20 mouse cellular contexts compared by ENCODE assay signal in the genomic region with DNA sequence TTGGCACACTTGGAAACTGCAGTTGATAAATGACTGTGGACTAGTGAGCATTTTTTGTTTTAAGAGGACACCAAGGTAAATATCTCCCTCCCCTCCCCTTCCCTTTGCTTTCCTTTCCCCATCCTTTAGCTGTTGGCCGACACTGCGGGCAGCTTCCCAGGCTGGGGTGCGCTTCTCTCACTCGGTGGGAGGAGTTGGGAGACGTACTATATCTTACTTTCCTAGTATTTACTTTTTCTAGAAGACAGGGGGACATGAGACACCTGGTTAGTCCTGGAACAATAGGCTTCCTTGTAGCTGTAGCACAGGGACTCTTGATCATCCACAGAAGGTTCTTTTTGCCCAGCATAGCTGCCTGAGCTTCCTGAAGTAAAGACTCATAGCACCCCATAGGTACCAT. TPM values are rescaled to one million over a fixed set of nuclear protein-coding genes. Genes with fewer than 3 reads are reported as not detected.
DNase-seq lines count a peak whose midpoint lies in the region; ATAC-seq and TF ChIP-seq lines count a peak whose summit lies in the region.
"Had no signal": no experiment of that assay in that cellular context is flagged by ENCODE, and none has a peak within 500 bp of the region (broad histone marks: within the 10 kb centered on the region; RNA-seq: fewer than 3 reads in every experiment).

No protein-coding gene starts in this region.

- peaks cover 73% of the 10 kb centered on the region for H3K36me3 ChIP-seq in intestine, embryonic 14.5 days (ENCODE audit: control insufficient read depth, insufficient read depth, low read length)
- peaks cover 69% of the 10 kb centered on the region for H3K36me3 ChIP-seq in intestine, postnatal 0 days (ENCODE audit: control insufficient read depth, insufficient read depth)
- H3K36me3 ChIP-seq in forebrain, embryonic 15.5 days, result peaks cover 62% of the 10 kb centered on the region
- peaks cover 67% of the 10 kb centered on the region for H3K36me3 ChIP-seq in limb, embryonic 14.5 days (ENCODE audit: control insufficient read depth, insufficient read depth, low read length)
- peaks cover 44% of the 10 kb centered on the region for H3K36me3 ChIP-seq in liver, embryonic 11.5 days (ENCODE audit: control insufficient read depth, insufficient read depth, low read length)

- no peak for DNase-seq in gastrocnemius, adult 2 months
- no peak for DNase-seq in gastrocnemius, adult 8-10 months (ENCODE audit: low spot score in 2 of 2)
- DNase-seq in intestine, embryonic 14.5 days (ENCODE audit: low spot score), result no peak
- no peak for DNase-seq in limb, embryonic 14.5 days (ENCODE audit: low spot score)
- DNase-seq in liver, embryonic 11.5 days (ENCODE audit: low spot score), result no peak
- DNase-seq: adrenal gland, adult 8-10 months; gastrocnemius, postnatal 36 days; kidney, adult 9 months; kidney, postnatal 4 days; layer of hippocampus, postnatal 36 days; lung, postnatal 14 days; thymus, postnatal 25 days had no signal

- no peak for TF ChIP-seq POLR2A in limb, embryonic 14.5 days (IDR thresholded peaks at IDR 0.05; ENCODE audit: borderline replicate concordance, extremely low read depth, insufficient read depth, insufficient read length)

- no peaks in the 10 kb centered on the region for H3K9me3 ChIP-seq in intestine, embryonic 14.5 days (ENCODE audit: control insufficient read depth, low read length)
- no peaks in the 10 kb centered on the region for H3K9me3 ChIP-seq in intestine, postnatal 0 days (ENCODE audit: control insufficient read depth)
- no peaks in the 10 kb centered on the region for H3K9me3 ChIP-seq in forebrain, embryonic 15.5 days
- H3K9me3 ChIP-seq in limb, embryonic 14.5 days (ENCODE audit: control insufficient read depth, low read length), result no peaks in the 10 kb centered on the region
- H3K9me3 ChIP-seq in liver, embryonic 11.5 days (ENCODE audit: control insufficient read depth, low read length), result no peaks in the 10 kb centered on the region
- H3K9me3 ChIP-seq: embryonic facial prominence, embryonic 10.5 days had no signal

- no peaks in the 10 kb centered on the region for H3K27me3 ChIP-seq in intestine, embryonic 14.5 days (replicated peaks; ENCODE audit: control insufficient read depth, insufficient read depth, low read length)
- H3K27me3 ChIP-seq in intestine, postnatal 0 days (replicated peaks; ENCODE audit: control insufficient read depth, insufficient read depth, low read length), result no peaks in the 10 kb centered on the region
- H3K27me3 ChIP-seq in forebrain, embryonic 15.5 days, result no peaks in the 10 kb centered on the region
- H3K27me3 ChIP-seq in limb, embryonic 14.5 days (ENCODE audit: control insufficient read depth, insufficient read depth, low read length), result no peaks in the 10 kb centered on the region
- no peaks in the 10 kb centered on the region for H3K27me3 ChIP-seq in liver, embryonic 11.5 days (replicated peaks; ENCODE audit: control insufficient read depth, insufficient read depth, low read length)

- WGBS in intestine, embryonic 14.5 days, result 33% methylated on average over 5 of the region's 5 CpGs
- 54% methylated on average over 5 of the region's 5 CpGs for WGBS in intestine, postnatal 0 days
- WGBS in forebrain, embryonic 15.5 days, result 84% methylated on average over 5 of the region's 5 CpGs
- 71% methylated on average over 5 of the region's 5 CpGs for WGBS in limb, embryonic 14.5 days
- 92% methylated on average over 5 of the region's 5 CpGs for WGBS in liver, embryonic 11.5 days

- H3K27ac ChIP-seq in gastrocnemius, adult 2 months, result peak overlapping the region; percentile 76
- H3K27ac ChIP-seq in intestine, embryonic 14.5 days (ENCODE audit: low read depth), result no peak overlapping the region; the same call in 1 of the 2 replicates
- H3K27ac ChIP-seq in intestine, postnatal 0 days (ENCODE audit: low read depth, low read length), result no peak overlapping the region
- peak overlapping the region; percentile 56 for H3K27ac ChIP-seq in forebrain, embryonic 15.5 days (replicated peaks)
- peak overlapping the region; percentile 46; the same call in 1 of the 2 replicates for H3K27ac ChIP-seq in limb, embryonic 14.5 days (replicated peaks; ENCODE audit: low read depth, low read length)
- H3K27ac ChIP-seq in liver, embryonic 11.5 days (ENCODE audit: low read depth, low read length), result no peak overlapping the region
- H3K27ac ChIP-seq: embryonic facial prominence, embryonic 10.5 days; liver, embryonic 14.5 days had no signal

- peaks cover 10% of the 10 kb centered on the region; the same call in 1 of the 2 replicates for H3K4me1 ChIP-seq in intestine, embryonic 14.5 days (replicated peaks; ENCODE audit: control insufficient read depth, insufficient read depth, low read length)
- H3K4me1 ChIP-seq in intestine, postnatal 0 days (replicated peaks; ENCODE audit: control insufficient read depth, insufficient read depth, low read length), result no peaks in the 10 kb centered on the region
- H3K4me1 ChIP-seq in forebrain, embryonic 15.5 days, result peaks cover 41% of the 10 kb centered on the region
- H3K4me1 ChIP-seq in limb, embryonic 14.5 days (ENCODE audit: control insufficient read depth, insufficient read depth, low read length), result peaks cover 12% of the 10 kb centered on the region; the same call in 1 of the 2 replicates
- no peaks in the 10 kb centered on the region for H3K4me1 ChIP-seq in liver, embryonic 11.5 days (replicated peaks; ENCODE audit: control insufficient read depth, insufficient read depth, low read length)
- H3K4me1 ChIP-seq: embryonic facial prominence, embryonic 10.5 days had no signal

- H3K4me3 ChIP-seq in gastrocnemius, adult 2 months, result peak overlapping the region; percentile 40
- no peak overlapping the region for H3K4me3 ChIP-seq in intestine, embryonic 14.5 days (ENCODE audit: low read depth, low read length)
- H3K4me3 ChIP-seq in intestine, postnatal 0 days (ENCODE audit: low read depth, low read length), result no peak overlapping the region
- H3K4me3 ChIP-seq in forebrain, embryonic 15.5 days, result no peak overlapping the region
- H3K4me3 ChIP-seq in limb, embryonic 14.5 days (replicated peaks; ENCODE audit: low read length), result no peak overlapping the region
- no peak overlapping the region for H3K4me3 ChIP-seq in liver, embryonic 11.5 days (ENCODE audit: low read depth, low read length)
- H3K4me3 ChIP-seq: embryonic facial prominence, embryonic 10.5 days had no signal

- no peak overlapping the region for H3K4me2 ChIP-seq in intestine, embryonic 14.5 days (ENCODE audit: low read length)
- no peak overlapping the region for H3K4me2 ChIP-seq in intestine, postnatal 0 days (replicated peaks; ENCODE audit: low read depth)
- no peak overlapping the region for H3K4me2 ChIP-seq in forebrain, embryonic 15.5 days (replicated peaks)
- H3K4me2 ChIP-seq in limb, embryonic 14.5 days (replicated peaks; ENCODE audit: low read depth, low read length, severe bottlenecking), result no peak overlapping the region
- no peak overlapping the region for H3K4me2 ChIP-seq in liver, embryonic 11.5 days

- ATAC-seq in intestine, embryonic 14.5 days (replicated peaks; ENCODE audit: low FRiP score, low TSS enrichment, low read depth), result peak; percentile 34
- ATAC-seq in intestine, postnatal 0 days, result no peak
- ATAC-seq in forebrain, embryonic 15.5 days (replicated peaks), result no peak
- no peak for ATAC-seq in limb, embryonic 14.5 days (ENCODE audit: low FRiP score, low read depth)
- ATAC-seq in liver, embryonic 11.5 days (replicated peaks; ENCODE audit: low FRiP score), result no peak
- ATAC-seq in monocyte, adult 5-6 weeks (replicated peaks; ENCODE audit: insufficient number of reproducible peaks, low FRiP score, low TSS enrichment, poor library complexity, severe bottlenecking), result no peak

- H3K9ac ChIP-seq in intestine, embryonic 14.5 days (ENCODE audit: low read length), result no peak overlapping the region
- no peak overlapping the region for H3K9ac ChIP-seq in intestine, postnatal 0 days (ENCODE audit: low read depth, low read length)
- H3K9ac ChIP-seq in forebrain, embryonic 15.5 days (replicated peaks), result no peak overlapping the region
- no peak overlapping the region for H3K9ac ChIP-seq in limb, embryonic 14.5 days (ENCODE audit: low read depth, low read length, severe bottlenecking)
- H3K9ac ChIP-seq in liver, embryonic 11.5 days (ENCODE audit: low read depth, low read length), result no peak overlapping the region
- H3K9ac ChIP-seq: liver, embryonic 14.5 days had no signal

- intact Hi-C loops in gastrocnemius, adult 2 months (cut with DNase I), result no loop called here

- TF ChIP-seq CTCF in gastrocnemius, adult 2 months (IDR thresholded peaks at IDR 0.05), result no peak
- TF ChIP-seq CTCF in intestine, postnatal 0 days (IDR thresholded peaks at IDR 0.05; ENCODE audit: low read depth), result no peak

RNA-seq across cellular contexts. Expression of gene Cnnm3, which starts 12.4 kb away (rescaled TPM):
- total RNA-seq in gastrocnemius, adult 2 months (2021), result 10 to 100 TPM in 1 of 2 experiments, 1 to 10 TPM in 1; 9.7 to 12.0 TPM
- total RNA-seq in gastrocnemius, adult 8-10 months (2022), result 10 to 100 TPM in 3 of 4 experiments, 1 to 10 TPM in 1; 8.9 to 12.8 (median 11.3) TPM
- 5.4 and 6.2 TPM in 2 replicates for polyA plus RNA-seq in intestine, embryonic 14.5 days (2014; fragmentation: Nextera tagmentation; extraction: Ambion mirVana)
- 2.5 and 2.6 TPM in 2 replicates for polyA plus RNA-seq in intestine, postnatal 0 days (2015; fragmentation: Nextera tagmentation; extraction: Ambion mirVana)
- 5.2 and 5.9 TPM in 2 replicates for polyA plus RNA-seq in forebrain, embryonic 15.5 days (2015; fragmentation: Nextera tagmentation; extraction: Ambion mirVana)
- 22.5 and 25.9 TPM in 2 replicates for polyA plus RNA-seq in limb, embryonic 14.5 days (2012; rRNA removed)
- 6.4 and 6.8 TPM in 2 replicates for polyA plus RNA-seq in limb, embryonic 14.5 days (2014; fragmentation: Nextera tagmentation; extraction: Ambion mirVana)
- polyA plus RNA-seq in liver, embryonic 11.5 days (2014; fragmentation: Nextera tagmentation; extraction: Ambion mirVana), result 3.3 and 3.8 TPM in 2 replicates
- 3.9 to 11.4 TPM (median 6.2 TPM) in 3 replicates for total RNA-seq in monocyte, adult 5-6 weeks (2017)

RNA-seq across cellular contexts. Expression of gene Ankrd23, which starts 12.6 kb away (rescaled TPM):
- 1,000 to 10,000 TPM; 1,971 to 4,216 TPM for total RNA-seq in gastrocnemius, adult 2 months (2021)
- 1,000 to 10,000 TPM; 2,275 to 3,003 (median 2,494) TPM for total RNA-seq in gastrocnemius, adult 8-10 months (2022)
- polyA plus RNA-seq in intestine, embryonic 14.5 days (2014; fragmentation: Nextera tagmentation; extraction: Ambion mirVana), result 11.6 and 14.8 TPM in 2 replicates
- polyA plus RNA-seq in intestine, postnatal 0 days (2015; fragmentation: Nextera tagmentation; extraction: Ambion mirVana), result 2.1 and 3.8 TPM in 2 replicates
- 12.0 and 14.4 TPM in 2 replicates for polyA plus RNA-seq in forebrain, embryonic 15.5 days (2015; fragmentation: Nextera tagmentation; extraction: Ambion mirVana)
- 27.4 and 32.8 TPM in 2 replicates for polyA plus RNA-seq in limb, embryonic 14.5 days (2012; rRNA removed)
- 9.9 and 11.6 TPM in 2 replicates for polyA plus RNA-seq in limb, embryonic 14.5 days (2014; fragmentation: Nextera tagmentation; extraction: Ambion mirVana)
- 11.0 and 13.4 TPM in 2 replicates for polyA plus RNA-seq in liver, embryonic 11.5 days (2014; fragmentation: Nextera tagmentation; extraction: Ambion mirVana)
- total RNA-seq in monocyte, adult 5-6 weeks (2017), result 9.4 to 21.2 TPM (median 19.1 TPM) in 3 replicates

RNA-seq across cellular contexts. Expression of gene Gm42417, which starts 15.2 kb away (rescaled TPM):
- total RNA-seq in gastrocnemius, adult 2 months (2021), result 1,000 to 10,000 TPM in 1 of 2 experiments, 100 to 1,000 TPM in 1; 819 to 1,877 TPM
- total RNA-seq in gastrocnemius, adult 8-10 months (2022), result 1,000 to 10,000 TPM in 3 of 4 experiments, 100 to 1,000 TPM in 1; 926 to 1,454 (median 1,403) TPM
- polyA plus RNA-seq in intestine, embryonic 14.5 days (2014; fragmentation: Nextera tagmentation; extraction: Ambion mirVana), result 0.99 TPM in 1 of 2 replicates, not detected in the other
- 0.22 TPM in 1 of 2 replicates, not detected in the other for polyA plus RNA-seq in intestine, postnatal 0 days (2015; fragmentation: Nextera tagmentation; extraction: Ambion mirVana)
- 1.1 TPM in 1 of 2 replicates, not detected in the other for polyA plus RNA-seq in forebrain, embryonic 15.5 days (2015; fragmentation: Nextera tagmentation; extraction: Ambion mirVana)
- polyA plus RNA-seq in limb, embryonic 14.5 days (2012; rRNA removed), result 0.47 TPM in 1 of 2 replicates, not detected in the other
- polyA plus RNA-seq in limb, embryonic 14.5 days (2014; fragmentation: Nextera tagmentation; extraction: Ambion mirVana), result not detected in 2 replicates
- not detected in 2 replicates for polyA plus RNA-seq in liver, embryonic 11.5 days (2014; fragmentation: Nextera tagmentation; extraction: Ambion mirVana)
- total RNA-seq in monocyte, adult 5-6 weeks (2017), result not detected in 3 replicates
- total RNA-seq: adrenal gland, adult 8-10 months; hindbrain, postnatal 0 days; layer of hippocampus, postnatal 36 days; left cerebral cortex, postnatal 25 days had no signal
- polyA plus RNA-seq: hindbrain, postnatal 0 days; liver, embryonic 14.5 days; spleen, adult 2 months had no signal

RNA-seq across cellular contexts. Expression of gene Ankrd39, which starts 23.2 kb away (rescaled TPM):
- total RNA-seq in gastrocnemius, adult 2 months (2021), result 1 to 10 TPM; 7.2 to 9.3 TPM
- total RNA-seq in gastrocnemius, adult 8-10 months (2022), result 1 to 10 TPM; 6.3 to 9.7 (median 9.4) TPM
- 25.7 and 28.6 TPM in 2 replicates for polyA plus RNA-seq in intestine, embryonic 14.5 days (2014; fragmentation: Nextera tagmentation; extraction: Ambion mirVana)
- polyA plus RNA-seq in intestine, postnatal 0 days (2015; fragmentation: Nextera tagmentation; extraction: Ambion mirVana), result 15.0 and 18.5 TPM in 2 replicates
- 18.2 and 19.2 TPM in 2 replicates for polyA plus RNA-seq in forebrain, embryonic 15.5 days (2015; fragmentation: Nextera tagmentation; extraction: Ambion mirVana)
- 22.4 and 26.2 TPM in 2 replicates for polyA plus RNA-seq in limb, embryonic 14.5 days (2012; rRNA removed)
- 22.5 and 22.9 TPM in 2 replicates for polyA plus RNA-seq in limb, embryonic 14.5 days (2014; fragmentation: Nextera tagmentation; extraction: Ambion mirVana)
- 18.2 and 22.1 TPM in 2 replicates for polyA plus RNA-seq in liver, embryonic 11.5 days (2014; fragmentation: Nextera tagmentation; extraction: Ambion mirVana)
- 4.9 to 7.9 TPM (median 7.6 TPM) in 3 replicates for total RNA-seq in monocyte, adult 5-6 weeks (2017)

RNA-seq across cellular contexts. Expression of gene Sema4c, which starts 34.1 kb away (rescaled TPM):
- 10 to 100 TPM in 1 of 2 experiments, 1 to 10 TPM in 1; 6.8 to 10.0 TPM for total RNA-seq in gastrocnemius, adult 2 months (2021)
- total RNA-seq in gastrocnemius, adult 8-10 months (2022), result 1 to 10 TPM; 2.7 to 5.2 (median 4.6) TPM
- polyA plus RNA-seq in intestine, embryonic 14.5 days (2014; fragmentation: Nextera tagmentation; extraction: Ambion mirVana), result 2.8 and 2.9 TPM in 2 replicates
- polyA plus RNA-seq in intestine, postnatal 0 days (2015; fragmentation: Nextera tagmentation; extraction: Ambion mirVana), result 3.5 and 3.9 TPM in 2 replicates
- polyA plus RNA-seq in forebrain, embryonic 15.5 days (2015; fragmentation: Nextera tagmentation; extraction: Ambion mirVana), result 38.2 and 38.6 TPM in 2 replicates
- 45.9 and 48.5 TPM in 2 replicates for polyA plus RNA-seq in limb, embryonic 14.5 days (2012; rRNA removed)
- polyA plus RNA-seq in limb, embryonic 14.5 days (2014; fragmentation: Nextera tagmentation; extraction: Ambion mirVana), result 2.0 and 4.0 TPM in 2 replicates
- polyA plus RNA-seq in liver, embryonic 11.5 days (2014; fragmentation: Nextera tagmentation; extraction: Ambion mirVana), result 0.77 and 0.78 TPM in 2 replicates
- 7.7 to 16.7 TPM (median 7.8 TPM) in 3 replicates for total RNA-seq in monocyte, adult 5-6 weeks (2017)

Comparison
In these comparisons a context has a peak if more than half of its experiments do, and no peak if none do; other contexts are left out.
1. H3K27ac ChIP-seq: peak in gastrocnemius, adult 2 months (single experiment), forebrain, embryonic 15.5 days (single experiment) and limb, embryonic 14.5 days (single experiment); none in intestine, embryonic 14.5 days (single experiment), intestine, postnatal 0 days (single experiment) and liver, embryonic 11.5 days (single experiment).